Mouse (Mus musculus) Patski (cell line): ENCODE results near the gene Cfap70. TPM values are rescaled to one million over a fixed set of nuclear protein-coding genes. Genes with fewer than 3 reads are reported as not detected.
A peak's percentile ranks its signal among the peaks of the same experiment; 100 is the strongest.

Experiments used
- ATAC-seq: fragments of 100-300 bp; one replicate; pipeline ENCODE4 v1.8.0; 2021
- CTCF ChIA-PET: fragments of 350-600 bp; sonication (Branson Sonifier 250); formaldehyde crosslinking; loops from one replicate; lab custom pipeline; 2022; ENCODE audit warnings: inconsistent platforms; lab: Charles Lee
- POLR2A ChIA-PET: fragments of 350-600 bp; sonication (Branson Sonifier 250); formaldehyde crosslinking; loops from one replicate; lab custom pipeline; 2022; ENCODE audit warnings: antibody characterized with exemption, inconsistent platforms; lab: Charles Lee
- DNase-seq: peaks from one replicate; pipeline ENCODE4 v3.0.0-alpha.2; 2011; ENCODE audit warnings: low read depth, low spot score
- H3K27me3 ChIP-seq: fragments of 371-371 bp; one replicate; pipeline ENCODE4 v1.5.1; 2021
- CTCF ChIP-seq: fragments of 100-300 bp; IDR thresholded peaks from one replicate; pipeline ENCODE4 v1.5.1; 2021
- in situ Hi-C: fragments of 300-500 bp; cut with MboI; formaldehyde crosslinking; loops from 3 replicates; pipeline ENCODE4 v1.11.1; 2018; ENCODE audit warnings: low pct_unique_long_range_greater_than_20kb, mixed read lengths
- polyA plus RNA-seq: library from polyadenylated mRNA; unstranded; gene quantifications from one replicate; pipeline ENCODE4 v1.2.3, GENCODE M21; 2021

Cfap70 gene
- 0.15 TPM for polyA plus RNA-seq

GRCm38 (mm10) chr14:20451765-20452331 lies at the start of gene Cfap70:
Gene Cfap70 (minus strand): TSS chr14:20452226.
- no peak for ATAC-seq
- H3K27me3 ChIP-seq, result no peaks in the 10 kb centered on the region
- TF ChIP-seq CTCF, result no peak
- CTCF ChIA-PET, result interaction anchor here (0.8 kb wide), 1 partner anchor 8 kb away, joined by 3 read pairs; no protein-coding TSS in a partner anchor
- in situ Hi-C loops, result no loop called here
- POLR2A ChIA-PET, result no interaction called here
- DNase-seq, result no peak

GRCm38 (mm10) chr14:20499982-20500381 lies 48.0 kb upstream of the Cfap70 start:
- in situ Hi-C loops, result no loop called here
- CTCF ChIA-PET, result no interaction called here
- POLR2A ChIA-PET, result no interaction called here
- ATAC-seq (no peak), DNase-seq (no peak)
- TF ChIP-seq CTCF, result no peak
- no peaks in the 10 kb centered on the region for H3K27me3 ChIP-seq

GRCm38 (mm10) chr14:20496603-20497002 lies 44.6 kb upstream of the Cfap70 start, which contains the start of gene Mss51:
Gene Mss51 (minus strand): TSS chr14:20496901.
- ChIA-PET POLR2A (no interaction called here), CTCF (no interaction called here)
- no peaks in the 10 kb centered on the region for H3K27me3 ChIP-seq
- in situ Hi-C loops, result no loop called here
- ATAC-seq (no peak), DNase-seq (no peak)
- no peak for TF ChIP-seq CTCF

- in situ Hi-C loops, result no loop called here
- no peak for DNase-seq
- H3K27me3 ChIP-seq, result no peaks in the 10 kb centered on the region
- ChIA-PET POLR2A (interaction anchor here (1.0 kb wide), 1 partner anchor 17 kb away, joined by 3 read pairs; no protein-coding TSS in a partner anchor), CTCF (no interaction called here)
- ATAC-seq, result no peak
- TF ChIP-seq CTCF, result no peak
Measured at GRCm38 (mm10) chr14:20486031-20486430, 34.0 kb upstream of the Cfap70 start.

GRCm38 (mm10) chr14:20482051-20482751 lies 30.2 kb upstream of the Cfap70 start:
- in situ Hi-C loops, result no loop called here
- DNase-seq (no peak), ATAC-seq (no peak)
- H3K27me3 ChIP-seq, result no peaks in the 10 kb centered on the region
- POLR2A ChIA-PET, result interaction anchor here (0.6 kb wide), 2 partner anchors 9 to 60 kb away, joined by 3 to 4 read pairs; no protein-coding TSS in a partner anchor
- CTCF ChIA-PET, result no interaction called here
- no peak for TF ChIP-seq CTCF

DNA sequence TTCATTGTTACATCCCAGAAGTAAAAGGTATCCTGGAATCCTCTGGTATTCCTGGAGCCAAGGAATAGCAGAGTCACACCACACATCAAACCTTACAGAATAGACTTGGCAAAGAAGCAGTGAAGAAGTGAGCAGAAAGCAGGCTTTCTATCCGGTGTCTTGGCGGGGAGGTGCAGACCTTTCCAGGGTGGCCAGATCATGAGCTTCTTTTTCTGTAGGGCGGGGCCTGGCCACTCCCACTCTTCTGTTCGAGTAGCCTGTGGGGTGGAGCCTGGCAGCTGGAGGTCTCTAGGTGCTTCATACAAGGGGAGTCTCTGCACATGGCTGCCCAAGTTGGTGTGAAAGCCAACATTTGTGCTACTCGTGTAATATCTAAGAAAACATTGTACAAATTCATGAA lies 29.2 kb upstream of the Cfap70 start:
- DNase-seq, result no peak
- no peaks in the 10 kb centered on the region for H3K27me3 ChIP-seq
- TF ChIP-seq CTCF, result no peak
- in situ Hi-C loops, result no loop called here
- no peak for ATAC-seq
- CTCF ChIA-PET, result no interaction called here
- POLR2A ChIA-PET, result no interaction called here

- DNase-seq, result no peak
- POLR2A ChIA-PET, result interaction anchor here (0.9 kb wide), 2 partner anchors 13 to 59 kb away, joined by 3 read pairs; no protein-coding TSS in a partner anchor
- in situ Hi-C loops, result no loop called here
- ATAC-seq, result no peak
- no peak for TF ChIP-seq CTCF
- CTCF ChIA-PET, result interaction anchor here (1.0 kb wide), 1 partner anchor 9 kb away, joined by 4 read pairs; no protein-coding TSS in a partner anchor
- no peaks in the 10 kb centered on the region for H3K27me3 ChIP-seq
Measured at GRCm38 (mm10) chr14:20480195-20480579, 28.2 kb upstream of the Cfap70 start.

DNA sequence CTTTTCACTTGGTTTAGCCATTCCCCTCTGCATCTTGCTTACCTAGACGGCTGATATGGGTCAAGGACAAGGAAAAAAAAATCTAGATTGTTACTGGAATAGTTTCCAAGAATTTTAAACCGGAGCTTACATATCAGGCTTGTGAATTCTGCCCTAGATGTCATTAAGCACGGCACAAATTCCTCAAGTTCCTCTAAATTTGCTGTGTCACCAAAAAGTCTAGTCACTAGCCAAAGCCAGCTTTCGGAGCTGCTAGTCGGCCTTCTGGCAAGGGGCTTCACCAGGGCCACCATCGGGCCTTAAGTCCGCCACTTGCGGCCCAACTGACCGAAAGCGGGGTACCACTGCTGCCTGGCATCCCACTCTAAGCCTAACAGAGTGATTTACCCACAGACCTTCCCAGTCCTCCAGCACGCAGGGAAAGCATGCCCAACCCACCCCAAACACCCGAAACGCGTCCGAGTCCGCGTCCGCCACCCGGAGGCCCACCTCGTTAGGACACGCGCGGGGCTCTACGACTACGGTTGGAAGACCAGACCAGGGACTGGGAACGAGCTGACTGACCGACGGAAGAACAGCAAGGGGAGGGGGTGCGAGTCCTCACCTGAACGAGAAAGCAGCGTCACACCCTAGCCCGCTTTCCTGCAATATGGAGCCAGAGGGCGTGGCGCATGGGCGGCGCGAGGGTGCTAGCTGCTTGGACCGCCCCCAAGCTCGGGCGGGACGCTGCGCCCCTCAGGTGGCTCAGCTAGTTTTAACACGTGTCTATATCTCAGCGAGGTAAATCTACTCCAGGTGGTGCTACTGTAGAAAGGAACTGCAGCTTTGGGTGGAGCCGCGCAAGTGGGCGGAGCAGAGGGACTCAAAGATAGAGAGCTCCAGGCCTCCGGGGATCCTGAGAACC lies 27.5 kb upstream of the Cfap70 start, which contains the start of gene Anxa7:
TSS of gene Anxa7 (minus strand) at position 843 of the 904 bp plus-strand sequence.
- CTCF ChIA-PET, result interaction anchor here (1.0 kb wide), 1 partner anchor 10 kb away, joined by 4 read pairs; no protein-coding TSS in a partner anchor
- peak; percentile 86 for ATAC-seq
- POLR2A ChIA-PET, result interaction anchor here (0.9 kb wide), 2 partner anchors 12 to 58 kb away, joined by 3 read pairs; no protein-coding TSS in a partner anchor
- in situ Hi-C loops, result no loop called here
- H3K27me3 ChIP-seq, result no peaks in the 10 kb centered on the region
- no peak for TF ChIP-seq CTCF
- no peak for DNase-seq

DNA sequence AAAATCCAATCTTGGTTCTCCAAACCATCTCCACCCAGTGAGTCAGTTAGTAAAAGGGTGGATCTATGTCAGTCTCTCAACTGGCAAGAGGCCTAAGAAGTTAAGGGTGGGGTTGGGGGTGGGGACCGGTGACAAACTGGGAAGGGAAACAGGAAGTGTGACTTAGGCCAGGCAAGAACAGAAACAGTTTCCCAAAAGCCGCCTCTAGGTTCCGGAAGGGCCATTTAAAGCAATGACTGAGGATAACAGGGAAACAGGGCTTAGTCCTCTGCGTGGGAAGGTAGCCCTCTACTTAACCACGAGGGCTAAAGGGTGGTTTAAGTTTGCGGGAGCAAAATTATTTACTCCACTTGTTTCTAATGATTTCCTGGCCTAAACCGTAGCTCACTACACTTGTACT lies 26.8 kb upstream of the Cfap70 start:
- ChIA-PET POLR2A (no interaction called here), CTCF (no interaction called here)
- DNase-seq, result peak; percentile 33
- in situ Hi-C loops, result no loop called here
- no peak for TF ChIP-seq CTCF
- H3K27me3 ChIP-seq, result no peaks in the 10 kb centered on the region
- peak; percentile 48 for ATAC-seq

DNA sequence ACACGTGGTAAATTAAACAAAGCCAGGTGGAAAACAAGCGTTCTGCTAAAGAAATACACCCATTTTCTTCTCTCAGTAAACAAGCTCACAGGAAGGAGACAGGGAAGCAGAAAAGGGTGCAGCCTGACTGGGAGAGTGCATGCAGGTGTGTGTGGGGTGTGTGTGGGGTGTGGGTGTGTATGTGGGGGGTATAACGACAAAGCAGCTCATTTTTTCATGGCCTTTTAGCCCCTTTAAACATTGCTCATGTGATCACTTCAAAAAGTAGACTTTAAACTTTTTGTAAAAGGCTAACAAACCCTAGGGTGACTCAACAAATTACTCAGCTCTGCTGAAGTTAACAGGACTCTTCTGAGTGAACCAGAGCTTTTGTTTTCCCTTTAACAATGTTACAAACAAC lies 26.4 kb upstream of the Cfap70 start:
- no peaks in the 10 kb centered on the region for H3K27me3 ChIP-seq
- CTCF ChIA-PET, result no interaction called here
- DNase-seq (no peak), ATAC-seq (no peak)
- no peak for TF ChIP-seq CTCF
- in situ Hi-C loops, result no loop called here
- POLR2A ChIA-PET, result no interaction called here
